Mouse (Mus musculus): ENCODE results near the gene Fam102a.

DNA sequence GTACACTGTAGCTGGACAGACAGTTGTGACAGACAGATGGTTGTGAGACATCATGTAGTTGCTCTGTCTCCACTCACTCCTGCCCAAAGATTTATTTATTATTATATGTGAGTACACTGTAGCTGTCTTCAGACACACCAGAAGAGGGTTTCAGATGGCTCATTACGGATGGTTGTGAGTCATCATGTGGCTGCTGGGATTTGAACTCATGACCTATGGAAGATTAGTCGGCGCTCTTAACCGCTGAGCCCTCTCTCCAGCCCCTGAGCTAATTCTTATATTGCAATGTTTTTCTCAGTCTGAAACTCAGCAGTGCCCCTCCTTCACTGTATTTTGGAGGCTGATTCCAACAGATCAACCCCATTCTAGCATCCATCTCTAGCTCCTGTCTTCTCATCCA is 49.4 kb upstream of the Fam102a start:
- TF ChIP-seq CTCF (conservative IDR thresholded peaks at IDR 0.05; ENCODE audit: low read length) (no peak), POU5F1 (IDR thresholded peaks at IDR 0.05; ENCODE audit: borderline replicate concordance, low read length) (no peak), NANOG (IDR thresholded peaks at IDR 0.05; ENCODE audit: borderline replicate concordance, low read length) (no peak)

Measured in E14TG2a.4 (cell line).